Mouse (Mus musculus) gastrocnemius, adult 18-20 months (tissue): Measurements from ENCODE around the gene Rsad1. TPM values are rescaled to one million over a fixed set of nuclear protein-coding genes. Genes with fewer than 3 reads are reported as not detected.

ENCODE experiments used
- DNase-seq: peaks from one replicate; pipeline ENCODE4 v3.0.0; 2021; ENCODE audit warnings: low spot score
- long read RNA-seq, 2 experiments: library from polyadenylated mRNA; stranded (forward); transcript quantifications; one replicate each; pipeline ENCODE4 v2.0.0; 2021
- total RNA-seq, 2 experiments: library from RNA; stranded (reverse); gene quantifications; 2 replicates each; pipeline ENCODE4 v1.2.3; 2021

Gene Rsad1
- total RNA-seq = 1 to 10 TPM; 2.7 to 3.4 TPM
- long read RNA-seq, experiment 1, full-length matches to known transcripts = 2 of 4 reads
- long read RNA-seq, experiment 1, partial matches to known transcripts = 0 of 4 reads
- long read RNA-seq, experiment 1, other reads (novel, unspliced or antisense) = 2 of 4 reads
- long read RNA-seq, experiment 2, full-length matches to known transcripts = 2 of 3 reads
- long read RNA-seq, experiment 2, partial matches to known transcripts = 1 of 3 reads
- long read RNA-seq, experiment 2, other reads (novel, unspliced or antisense) = 0 of 3 reads

DNA sequence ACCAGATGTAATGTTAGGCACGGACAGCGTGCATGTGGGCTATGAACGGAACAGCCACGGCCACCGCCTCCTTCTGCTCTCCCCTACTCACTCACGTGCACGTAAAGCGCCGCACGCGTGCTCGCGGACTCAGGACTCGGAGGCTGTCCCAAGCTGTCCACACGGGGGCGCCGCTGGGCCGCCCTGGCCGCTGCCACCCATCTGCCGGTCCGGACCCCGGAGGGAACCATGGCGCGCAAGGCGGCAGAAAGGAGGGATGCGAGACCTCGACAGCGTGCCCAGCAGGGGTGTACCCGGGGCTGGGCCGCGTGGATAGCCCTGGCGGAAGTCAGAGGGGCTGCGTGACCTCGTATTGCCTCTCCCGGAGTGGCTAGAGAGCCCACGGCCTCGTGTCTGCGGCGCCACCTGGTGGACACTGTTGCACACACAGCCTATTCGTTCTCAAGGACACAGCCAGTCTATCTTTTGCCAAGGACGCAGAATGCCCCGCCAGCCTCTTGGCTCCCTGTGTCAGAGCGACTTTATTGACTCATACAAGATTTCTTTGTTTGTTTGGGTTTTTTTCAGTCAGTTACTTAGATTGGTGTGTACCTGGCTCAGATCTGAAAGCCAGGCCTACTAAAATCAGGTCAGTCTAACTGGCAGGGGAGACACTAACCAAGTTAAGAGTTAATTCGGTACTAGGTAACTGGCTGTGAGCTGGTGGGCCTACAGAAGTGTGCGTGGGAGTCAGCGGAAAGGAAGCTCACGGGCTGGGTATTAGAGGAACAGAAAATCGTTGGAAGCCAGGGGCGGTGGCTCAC is at the start of gene Rsad1:
Rsad1 (minus strand) TSS at position 368 of the 803 bp plus-strand sequence.
- DNase-seq = peak; percentile 96

DNA sequence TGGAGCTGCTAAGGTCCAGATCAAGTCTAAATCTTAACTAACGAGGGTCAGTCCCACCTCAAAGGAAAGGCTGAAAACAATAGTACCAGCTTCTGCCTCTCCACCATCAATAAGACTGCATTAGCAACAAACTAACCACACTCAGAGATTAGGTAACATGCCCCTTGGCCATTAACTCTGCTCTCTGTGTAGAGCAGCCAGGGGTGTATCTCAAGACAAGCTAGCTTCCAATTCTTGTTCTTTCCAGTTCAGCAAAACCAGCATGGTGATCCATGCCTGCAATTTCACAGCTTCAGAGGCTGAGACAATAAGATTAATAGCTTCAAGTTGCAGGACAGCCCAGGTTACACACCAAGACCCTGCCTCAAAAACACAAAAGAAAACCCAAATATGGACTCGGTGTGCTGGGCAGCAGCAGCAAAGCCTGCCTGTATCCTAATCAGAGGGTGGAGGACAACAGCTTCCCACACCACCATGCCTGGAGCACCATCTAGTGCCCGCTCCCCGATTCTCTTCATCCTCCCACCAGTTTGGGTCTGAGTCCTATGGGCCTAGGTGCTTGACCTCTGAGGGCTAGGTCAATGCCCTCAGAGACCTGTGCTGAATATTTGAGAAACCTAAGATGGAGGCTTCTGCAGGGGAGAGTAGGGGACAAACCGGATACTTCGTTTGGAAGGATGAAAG is 49.5 kb upstream of the Rsad1 start:
- DNase-seq = no peak

- DNase-seq = no peak
Observed at GRCm38 (mm10) chr11:94597319-94597718, 48.3 kb upstream of the Rsad1 start.

- no peak for DNase-seq
Observed at GRCm38 (mm10) chr11:94596311-94596852, 47.3 kb upstream of the Rsad1 start.

DNA sequence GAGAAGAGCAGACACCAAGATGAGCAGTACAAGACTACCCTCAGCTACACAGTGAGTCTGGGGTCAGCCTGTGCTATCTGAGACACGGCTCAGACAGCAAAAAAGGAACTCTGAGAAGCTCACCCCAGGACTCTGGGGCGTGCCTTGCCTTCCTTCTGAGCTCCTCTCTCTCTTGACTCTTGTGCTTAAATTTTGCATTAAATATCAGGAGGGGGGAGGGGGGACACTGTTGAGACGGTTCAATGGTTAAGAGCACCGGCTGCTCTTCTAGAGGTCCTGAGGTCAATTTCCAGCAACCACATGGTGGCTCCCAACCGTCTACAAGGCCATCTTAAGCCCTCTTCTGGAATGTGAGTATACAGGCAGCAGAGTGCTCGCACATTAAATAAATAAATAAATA is 38.5 kb upstream of the Rsad1 start:
- no peak for DNase-seq

DNA sequence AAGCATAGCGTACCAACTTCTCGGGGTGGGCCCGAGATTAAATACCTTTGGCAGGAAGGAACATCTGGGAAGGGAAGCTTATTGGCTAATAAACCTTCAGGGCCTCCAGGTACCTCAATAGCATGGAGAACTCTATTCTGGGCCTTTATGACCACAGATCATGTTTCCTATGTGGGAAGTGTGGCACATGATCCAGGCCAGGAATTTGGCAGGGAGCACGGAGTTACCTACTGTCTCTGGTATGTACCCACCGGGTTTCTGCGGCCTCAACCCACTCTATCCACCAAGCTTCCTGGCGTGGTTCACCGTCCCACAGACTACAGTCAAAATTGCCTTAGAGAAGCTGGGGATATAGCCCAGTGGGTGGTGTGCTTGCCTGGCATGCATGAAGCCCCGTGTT is 36.0 kb upstream of the Rsad1 start:
- no peak for DNase-seq

GRCm38 (mm10) chr11:94580111-94580740 is 31.2 kb upstream of the Rsad1 start:
- DNase-seq = no peak

- no peak for DNase-seq
Observed at GRCm38 (mm10) chr11:94576361-94576760, 27.3 kb upstream of the Rsad1 start.

DNA sequence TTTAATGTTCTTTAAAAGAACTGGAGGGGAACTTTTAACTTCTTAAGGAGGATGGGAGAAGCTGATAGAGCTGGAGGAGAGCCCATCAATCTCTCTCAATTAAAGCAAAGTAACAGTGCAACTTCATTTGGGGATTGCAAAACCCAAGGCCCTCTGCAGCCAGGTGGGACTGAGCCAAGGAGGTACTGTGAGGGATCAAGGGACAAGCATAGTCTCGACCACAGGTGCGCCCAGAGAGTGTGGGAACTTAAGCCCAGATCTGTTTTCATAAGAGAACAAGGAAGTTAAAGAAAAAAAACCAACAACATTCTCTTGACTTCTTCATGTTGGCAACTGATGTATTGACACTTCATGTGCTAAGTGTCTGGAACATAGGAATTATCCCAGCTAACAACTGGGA is 26.0 kb upstream of the Rsad1 start:
- no peak for DNase-seq

DNA sequence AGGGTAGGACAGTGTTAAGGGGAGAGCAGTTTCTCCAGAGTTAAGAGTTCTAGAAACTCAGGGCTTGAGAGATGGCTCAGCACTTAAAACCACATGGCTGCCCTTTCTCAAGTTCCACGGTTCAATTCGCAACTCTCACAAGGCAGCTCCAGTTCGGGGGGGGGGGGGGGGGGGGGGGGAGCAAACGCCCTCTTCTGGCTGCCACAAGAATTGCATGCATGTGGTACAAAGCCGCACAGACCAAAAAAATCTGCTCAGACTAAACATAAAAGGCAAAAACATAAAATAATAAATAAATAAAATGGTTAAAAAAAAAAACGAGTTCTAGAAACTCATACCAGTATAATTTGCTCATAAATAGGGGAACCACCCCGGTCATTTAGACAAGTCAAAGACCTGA is 25.5 kb upstream of the Rsad1 start:
- no peak for DNase-seq

GRCm38 (mm10) chr11:94571850-94572249 is 22.8 kb upstream of the Rsad1 start:
- no peak for DNase-seq

DNA sequence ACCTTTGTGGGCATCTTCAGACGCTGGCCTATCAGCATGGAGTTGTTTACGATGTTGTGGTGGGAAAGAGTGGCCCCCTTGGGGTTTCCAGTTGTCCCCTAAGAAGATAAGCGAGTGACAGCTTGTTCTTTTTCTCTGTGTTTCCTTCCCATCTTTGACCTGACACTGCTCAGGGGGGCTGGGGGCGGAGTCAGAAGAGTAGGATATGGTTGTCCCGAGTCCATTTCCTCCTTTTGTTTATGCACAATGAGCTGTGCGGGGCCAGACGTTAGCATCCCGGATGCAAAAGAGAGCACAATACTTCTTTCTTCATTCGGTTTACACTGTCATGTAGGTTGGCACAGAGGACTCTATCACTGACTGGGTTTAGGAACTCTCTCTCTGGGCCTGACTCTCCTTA is 21.6 kb upstream of the Rsad1 start:
- no peak for DNase-seq

- no peak for DNase-seq
Observed at GRCm38 (mm10) chr11:94567326-94567725, 18.3 kb upstream of the Rsad1 start.

DNA sequence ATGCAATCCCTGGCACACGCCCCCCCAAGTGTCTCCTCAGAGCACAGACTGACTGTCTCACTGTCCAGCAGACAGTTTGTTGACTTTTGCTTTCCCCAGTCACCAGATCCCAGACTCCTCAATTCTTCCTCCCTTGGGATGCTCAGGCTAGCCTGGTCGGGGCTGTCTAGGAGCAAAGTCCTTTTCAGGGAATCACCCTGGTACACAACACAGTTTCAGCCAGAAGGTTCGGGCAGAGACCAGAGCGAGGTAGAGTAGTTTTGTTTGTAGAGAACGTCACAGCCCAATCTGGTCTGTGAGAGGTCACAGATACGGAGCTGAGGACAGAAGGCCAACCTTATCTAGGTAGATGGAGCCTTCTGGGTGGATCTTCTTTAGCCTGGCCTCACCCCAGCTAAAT is 17.5 kb upstream of the Rsad1 start:
- no peak for DNase-seq

- DNase-seq = no peak
Observed at GRCm38 (mm10) chr11:94565151-94565479, 16.1 kb upstream of the Rsad1 start.

GRCm38 (mm10) chr11:94564437-94565150 is 15.5 kb upstream of the Rsad1 start, which contains the start of gene Chad:
Chad (plus strand) TSS chr11:94565047.
- DNase-seq = no peak

DNA sequence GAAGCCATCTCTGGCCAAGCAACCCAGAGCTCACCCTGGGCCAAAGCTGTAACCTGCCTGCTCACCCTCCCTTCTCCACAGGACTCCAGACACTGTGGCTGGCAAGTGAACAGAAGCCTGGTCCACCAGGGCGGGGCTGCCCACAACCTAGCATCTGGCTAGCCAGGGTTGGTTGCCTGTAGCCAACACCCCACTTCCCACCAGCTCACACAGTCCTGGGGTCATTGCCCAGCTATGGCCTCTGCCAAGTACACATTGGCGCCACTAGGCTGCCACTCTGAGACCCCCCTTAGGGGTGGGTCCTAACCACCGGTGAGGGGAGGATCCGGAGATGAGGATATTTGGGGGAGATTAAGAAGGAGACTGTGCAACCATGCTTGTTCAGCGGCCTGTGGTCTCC is 14.8 kb upstream of the Rsad1 start:
- DNase-seq = no peak

GRCm38 (mm10) chr11:94563383-94563782 is 14.3 kb upstream of the Rsad1 start:
- no peak for DNase-seq

- no peak for DNase-seq
Observed at GRCm38 (mm10) chr11:94558226-94558625, 9.2 kb upstream of the Rsad1 start.

- DNase-seq = no peak
Observed at GRCm38 (mm10) chr11:94550442-94550744, 1.3 kb upstream of the Rsad1 start.

DNA sequence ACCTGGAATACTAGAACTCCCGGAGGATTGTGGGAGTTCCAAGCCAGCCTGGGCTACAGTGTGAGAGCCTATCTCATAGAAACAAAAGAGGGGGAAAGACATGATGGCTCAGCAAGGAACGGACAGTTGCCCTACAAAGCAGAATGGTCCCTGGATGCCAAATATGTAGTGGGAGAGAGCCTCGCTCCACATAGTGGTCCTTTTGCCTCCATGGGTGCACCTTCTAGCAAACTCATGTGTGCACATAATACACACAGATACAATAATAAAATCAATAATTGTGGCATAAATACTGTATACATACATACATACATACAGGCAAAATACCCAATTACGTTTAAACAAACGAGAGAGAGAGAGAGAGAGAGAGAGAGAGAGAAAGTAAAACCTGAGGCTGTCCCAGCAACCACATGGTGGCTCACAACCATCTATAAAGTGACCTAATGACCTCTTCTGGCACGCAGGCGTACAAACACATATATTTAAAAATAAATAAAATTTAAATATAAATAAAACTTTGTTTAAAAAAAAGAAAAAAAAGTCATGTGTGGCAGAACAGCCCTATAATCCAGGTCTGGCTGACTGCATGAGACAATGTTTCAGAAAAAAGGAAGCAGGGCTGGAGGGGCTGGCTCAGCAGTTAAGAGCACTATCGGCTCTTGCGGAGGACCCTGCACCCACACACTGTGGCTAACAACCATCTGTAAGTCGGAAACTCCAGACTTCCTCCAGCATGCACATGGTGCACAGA is 811 bp upstream of the Rsad1 start:
- DNase-seq = no peak
